Mouse (Mus musculus) heart, adult 2 months (tissue): ENCODE results near the gene Olfr1396. TPM values are rescaled to one million over a fixed set of nuclear protein-coding genes. Genes with fewer than 3 reads are reported as not detected.

Source experiments
- DNase-seq, 2 experiments: peaks; one replicate each; pipeline ENCODE4 v3.0.0; 2021
- H3K27ac ChIP-seq: fragments of 200-600 bp; 2 replicates; pipeline ENCODE4 v1.8.1; 2022
- H3K27me3 ChIP-seq: fragments of 200-500 bp; 2 replicates; pipeline ENCODE4 v1.6.1; 2012; ENCODE audit warnings: mild to moderate bottlenecking, low read length, inconsistent platforms, mixed read lengths; ENCODE audit not compliant: control insufficient read depth, insufficient read depth
- H3K36me3 ChIP-seq: fragments of 200-500 bp; 2 replicates; pipeline ENCODE4 v1.6.1; 2012; ENCODE audit warnings: low read length, inconsistent platforms; ENCODE audit not compliant: control insufficient read depth, insufficient read depth
- H3K4me1 ChIP-seq: fragments of 200-500 bp; 2 replicates; pipeline ENCODE4 v1.6.1; 2011; ENCODE audit warnings: low read length; ENCODE audit not compliant: control insufficient read depth, insufficient read depth
- H3K4me3 ChIP-seq: fragments of 200-600 bp; 2 replicates; pipeline ENCODE4 v1.8.1; 2022
- H3K79me2 ChIP-seq: fragments of 200-500 bp; replicated peaks from 2 replicates; pipeline ENCODE4 v1.6.1; 2012; ENCODE audit warnings: mild to moderate bottlenecking, inconsistent platforms, low read length, moderate library complexity, mixed read lengths; ENCODE audit not compliant: control insufficient read depth, insufficient read depth
- H3K9ac ChIP-seq: fragments of 200-500 bp; 2 replicates; pipeline ENCODE4 v1.6.1; 2012; ENCODE audit warnings: low read depth, mild to moderate bottlenecking, control low read depth, inconsistent platforms, low read length, mixed read lengths
- CTCF ChIP-seq: fragments of 200-600 bp; IDR thresholded peaks from 2 replicates; pipeline ENCODE4 v1.8.1; 2022; ENCODE audit warnings: antibody characterized with exemption, mild to moderate bottlenecking, moderate library complexity
- EP300 ChIP-seq: fragments of 200-500 bp; IDR thresholded peaks from 2 replicates; pipeline ENCODE4 v1.6.1; 2011; ENCODE audit warnings: low read depth, low read length, control low read depth; ENCODE audit not compliant: insufficient read depth
- POLR2A ChIP-seq: fragments of 200-500 bp; IDR thresholded peaks from 2 replicates; pipeline ENCODE4 v1.6.1; 2011; ENCODE audit warnings: mild to moderate bottlenecking, low read depth, low read length, control low read depth; ENCODE audit not compliant: insufficient read depth
- WGBS: fragments of 180-500 bp; shearing (Covaris S2); methylation state at CpG from one replicate; pipeline ENCODE4 v1.1.7; 2018; 5-methylcytosine and 5-hydroxymethylcytosine counted together
- intact Hi-C: fragments of 180-260 bp; cut with DNase I; formaldehyde crosslinking; loops from one replicate; pipeline ENCODE4 v1.15.1; 2025
- polyA plus RNA-seq: library from polyadenylated mRNA; depleted of rRNA; stranded (reverse); fragments of >200 nt; gene quantifications from 2 replicates; pipeline ENCODE4 v1.2.3, GENCODE M21; 2012
- total RNA-seq, 2 experiments: library from RNA; stranded (reverse); gene quantifications; 2 replicates each; pipeline ENCODE4 v1.2.3; 2021

Olfr1396 gene
- total and polyA plus RNA-seq, 3 experiments = 0.97 to 4.4 (median 1.4) TPM

- no peak for TF ChIP-seq POLR2A
- no peak for TF ChIP-seq CTCF
- no peak for TF ChIP-seq EP300
- peaks cover 8% of the 10 kb centered on the region for H3K4me1 ChIP-seq
- no peaks in the 10 kb centered on the region for H3K79me2 ChIP-seq
- H3K36me3 ChIP-seq = no peaks in the 10 kb centered on the region; the same call in 1 of the 2 replicates
- WGBS = 78% methylated on average over 3 of the region's 3 CpGs
- no peak overlapping the region for H3K9ac ChIP-seq
- no peaks in the 10 kb centered on the region for H3K27me3 ChIP-seq
- H3K4me3 ChIP-seq = no peak overlapping the region
- H3K27ac ChIP-seq = no peak overlapping the region
- intact Hi-C loops = loop anchor here (5.0 kb wide), 1 partner anchor 218 kb away; the partner anchor contains the start of gene Irgm1
- no peak for DNase-seq
Measured at GRCm38 (mm10) chr11:49089735-49090507, 24.8 kb downstream of the Olfr1396 start.

GRCm38 (mm10) chr11:49088990-49089652, 25.6 kb downstream of the Olfr1396 start:
- H3K4me3 ChIP-seq = no peak overlapping the region
- no peaks in the 10 kb centered on the region; the same call in 1 of the 2 replicates for H3K36me3 ChIP-seq
- H3K27me3 ChIP-seq = no peaks in the 10 kb centered on the region

GRCm38 (mm10) chr11:49087830-49088616, 26.7 kb downstream of the Olfr1396 start:
- H3K4me1 ChIP-seq = peaks cover 19% of the 10 kb centered on the region
- H3K9ac ChIP-seq = no peak overlapping the region
- TF ChIP-seq POLR2A = no peak
- no peak for TF ChIP-seq EP300
- no peak for TF ChIP-seq CTCF
- intact Hi-C loops = loop anchor here (5.0 kb wide), 1 partner anchor 216 kb away; the partner anchor contains the start of gene Irgm1
- peak overlapping the region; percentile 13; the same call in 1 of the 2 replicates for H3K4me3 ChIP-seq
- H3K27me3 ChIP-seq = no peaks in the 10 kb centered on the region
- WGBS = 48% methylated on average over 22 of the region's 22 CpGs
- no peaks in the 10 kb centered on the region for H3K79me2 ChIP-seq
- H3K27ac ChIP-seq = peak overlapping the region; percentile 47
- DNase-seq = peak; percentile 46 to 60
- peaks cover 4% of the 10 kb centered on the region for H3K36me3 ChIP-seq

More at GRCm38 (mm10) chr11:49088990-49089652, 25.6 kb downstream of the Olfr1396 start:
- no peak for TF ChIP-seq CTCF
- no peak for TF ChIP-seq EP300
- TF ChIP-seq POLR2A = no peak
- Histone ChIP-seq H3K4me1 (peaks cover 11% of the 10 kb centered on the region), H3K9ac (no peak overlapping the region), H3K27ac (no peak overlapping the region), H3K79me2 (no peaks in the 10 kb centered on the region)
- intact Hi-C loops = loop anchor here (5.0 kb wide), 1 partner anchor 217 kb away; the partner anchor contains the start of gene Irgm1
- 93% methylated on average over 5 of the region's 5 CpGs for WGBS
- DNase-seq = no peak

- Histone ChIP-seq H3K36me3 (peaks cover 9% of the 10 kb centered on the region), H3K27ac (peak overlapping the region; percentile 79), H3K79me2 (no peaks in the 10 kb centered on the region), H3K4me1 (peaks cover 22% of the 10 kb centered on the region), H3K4me3 (peak overlapping the region; percentile 9; the same call in 1 of the 2 replicates), H3K9ac (peak overlapping the region; percentile 55), H3K27me3 (no peaks in the 10 kb centered on the region)
- intact Hi-C loops = loop anchor here (5.0 kb wide), 1 partner anchor 215 kb away; the partner anchor contains the start of gene Irgm1
- 58% methylated on average over 6 of the region's 6 CpGs for WGBS
- DNase-seq = no peak
- TF ChIP-seq CTCF (no peak), EP300 (no peak)
Measured at GRCm38 (mm10) chr11:49086858-49087361, 27.8 kb downstream of the Olfr1396 start.

- WGBS = 29% methylated on average over 3 of the region's 3 CpGs
- H3K4me1 ChIP-seq = peaks cover 28% of the 10 kb centered on the region
- H3K27ac ChIP-seq = peak overlapping the region; percentile 32; the same call in 1 of the 2 replicates
- no peaks in the 10 kb centered on the region for H3K27me3 ChIP-seq
- intact Hi-C loops = loop anchor here (5.0 kb wide), 1 partner anchor 213 kb away; the partner anchor contains the start of gene Irgm1
- peak; percentile 66 for TF ChIP-seq CTCF
- TF ChIP-seq POLR2A = no peak
- TF ChIP-seq EP300 = 0 out of 2 replicates have a peak, but pooled peaks have one; percentile 20
- peaks cover 14% of the 10 kb centered on the region for H3K36me3 ChIP-seq
- DNase-seq = no peak
- no peak overlapping the region for H3K4me3 ChIP-seq
- H3K79me2 ChIP-seq = no peaks in the 10 kb centered on the region
- peak overlapping the region; percentile 53 for H3K9ac ChIP-seq
Measured at GRCm38 (mm10) chr11:49084875-49085274, 29.8 kb downstream of the Olfr1396 start.
